Mouse (Mus musculus): ENCODE results near the gene Ccl20.

- no peak for TF ChIP-seq CTCF (IDR thresholded peaks at IDR 0.05)
- no peak for TF ChIP-seq EP300 (IDR thresholded peaks at IDR 0.05)
These were observed 39.5 kb upstream of the Ccl20 start for GRCm38 (mm10) chr1:83077016-83077415.
